Mouse (Mus musculus): ENCODE results near the gene Isoc2a.

GRCm38 (mm10) chr7:4920976-4921823 lies 44.2 kb downstream of the Isoc2a start:
- TF ChIP-seq POLR2A (IDR thresholded peaks at IDR 0.05; ENCODE audit: borderline replicate concordance, control insufficient read depth, low read depth, low read length), result peak; percentile 8; the same call in 1 of the 2 replicates
- TF ChIP-seq CTCF (IDR thresholded peaks at IDR 0.05; ENCODE audit: control insufficient read depth, insufficient read depth, low read length), result no peak

Data from bone marrow, adult 2 months (tissue).